Mouse (Mus musculus): ENCODE measurements around the gene Alad. TPM values are rescaled to one million over a fixed set of nuclear protein-coding genes. Genes with fewer than 3 reads are reported as not detected.

Gene Alad
- polyA plus RNA-seq, 1 experiment from 2014 or later: 40.5 TPM

GRCm38 (mm10) chr4:62503374-62503970 is 16.2 kb downstream of the Alad start, which contains the start of gene Hdhd3:
TSS of gene Hdhd3 (minus strand) at chr4:62503467.
- H3K27me3 ChIP-seq: no peaks in the 10 kb centered on the region

GRCm38 (mm10) chr4:62502969-62503368 is 16.7 kb downstream of the Alad start:
- CTCF ChIA-PET: interaction anchor here (1.3 kb wide), 1 partner anchor 48 kb away, joined by 3 read pairs; no protein-coding TSS in a partner anchor
- POLR2A ChIA-PET: no interaction called here
- TF ChIP-seq CTCF (IDR thresholded peaks at IDR 0.05): no peak
- in situ Hi-C loops (cut with MboI; ENCODE audit: low pct_unique_long_range_greater_than_20kb): no loop called here
- ATAC-seq (no peak), DNase-seq (ENCODE audit: low read depth, low spot score) (no peak)
- H3K27me3 ChIP-seq: no peaks in the 10 kb centered on the region

More at GRCm38 (mm10) chr4:62503374-62503970, 16.2 kb downstream of the Alad start, which contains the start of gene Hdhd3:
- ChIA-PET POLR2A (no interaction called here), CTCF (interaction anchor here (1.3 kb wide), 1 partner anchor 48 kb away, joined by 3 read pairs; no protein-coding TSS in a partner anchor)
- in situ Hi-C loops (cut with MboI; ENCODE audit: low pct_unique_long_range_greater_than_20kb): no loop called here
- no peak for ATAC-seq
- no peak for TF ChIP-seq CTCF (IDR thresholded peaks at IDR 0.05)
- no peak for DNase-seq (ENCODE audit: low read depth, low spot score)

GRCm38 (mm10) chr4:62501964-62502732 is 17.6 kb downstream of the Alad start:
- POLR2A ChIA-PET: no interaction called here
- TF ChIP-seq CTCF (IDR thresholded peaks at IDR 0.05): no peak
- in situ Hi-C loops (cut with MboI; ENCODE audit: low pct_unique_long_range_greater_than_20kb): no loop called here
- peak; percentile 55 for ATAC-seq
- CTCF ChIA-PET: interaction anchor here (1.1 to 1.4 kb wide), 2 partner anchors 17 to 95 kb away, joined by 3 to 4 read pairs; no protein-coding TSS in a partner anchor
- DNase-seq (ENCODE audit: low read depth, low spot score): no peak
- no peaks in the 10 kb centered on the region for H3K27me3 ChIP-seq

- no peak for TF ChIP-seq CTCF (IDR thresholded peaks at IDR 0.05)
- no peak for DNase-seq (ENCODE audit: low read depth, low spot score)
- in situ Hi-C loops (cut with MboI; ENCODE audit: low pct_unique_long_range_greater_than_20kb): no loop called here
- no peaks in the 10 kb centered on the region for H3K27me3 ChIP-seq
- CTCF ChIA-PET: interaction anchor here (1.1 to 1.4 kb wide), 2 partner anchors 17 to 94 kb away, joined by 3 to 4 read pairs; no protein-coding TSS in a partner anchor
- ATAC-seq: no peak
- POLR2A ChIA-PET: interaction anchor here (0.5 kb wide), 1 partner anchor 26 kb away, joined by 3 read pairs; no protein-coding TSS in a partner anchor
Measured at GRCm38 (mm10) chr4:62501534-62501933, 18.2 kb downstream of the Alad start.

- in situ Hi-C loops (cut with MboI; ENCODE audit: low pct_unique_long_range_greater_than_20kb): no loop called here
- ATAC-seq (no peak), DNase-seq (ENCODE audit: low read depth, low spot score) (no peak)
- no peak for TF ChIP-seq CTCF (IDR thresholded peaks at IDR 0.05)
- POLR2A ChIA-PET: no interaction called here
- H3K27me3 ChIP-seq: no peaks in the 10 kb centered on the region
- CTCF ChIA-PET: interaction anchor here (0.8 to 1.4 kb wide), 3 partner anchors 9 to 94 kb away, joined by 3 to 4 read pairs (median 3); no protein-coding TSS in a partner anchor
Measured at GRCm38 (mm10) chr4:62500799-62501198, 18.9 kb downstream of the Alad start.

- POLR2A ChIA-PET: no interaction called here
- CTCF ChIA-PET: interaction anchor here (2.5 kb wide), 1 partner anchor 11 kb away, joined by 9 read pairs; no protein-coding TSS in a partner anchor
- in situ Hi-C loops (cut with MboI; ENCODE audit: low pct_unique_long_range_greater_than_20kb): no loop called here
- no peak for TF ChIP-seq CTCF (IDR thresholded peaks at IDR 0.05)
- no peaks in the 10 kb centered on the region for H3K27me3 ChIP-seq
- DNase-seq (ENCODE audit: low read depth, low spot score) (peak; percentile 63), ATAC-seq (peak; percentile 79)
Measured at GRCm38 (mm10) chr4:62496815-62497214, 22.9 kb downstream of the Alad start.

- no peak for TF ChIP-seq CTCF (IDR thresholded peaks at IDR 0.05)
- ChIA-PET POLR2A (no interaction called here), CTCF (no interaction called here)
- H3K27me3 ChIP-seq: no peaks in the 10 kb centered on the region
- no peak for DNase-seq (ENCODE audit: low read depth, low spot score)
- in situ Hi-C loops (cut with MboI; ENCODE audit: low pct_unique_long_range_greater_than_20kb): no loop called here
- no peak for ATAC-seq
Measured at GRCm38 (mm10) chr4:62495946-62496345, 23.8 kb downstream of the Alad start.

GRCm38 (mm10) chr4:62494230-62494629 is 25.5 kb downstream of the Alad start:
- no peak for DNase-seq (ENCODE audit: low read depth, low spot score)
- H3K27me3 ChIP-seq: no peaks in the 10 kb centered on the region
- ChIA-PET POLR2A (no interaction called here), CTCF (interaction anchor here (1.2 to 1.7 kb wide), 2 partner anchors 9 to 39 kb away, joined by 4 read pairs; no protein-coding TSS in a partner anchor)
- TF ChIP-seq CTCF (IDR thresholded peaks at IDR 0.05): no peak
- in situ Hi-C loops (cut with MboI; ENCODE audit: low pct_unique_long_range_greater_than_20kb): no loop called here
- ATAC-seq: no peak

- in situ Hi-C loops (cut with MboI; ENCODE audit: low pct_unique_long_range_greater_than_20kb): no loop called here
- TF ChIP-seq CTCF (IDR thresholded peaks at IDR 0.05): no peak
- H3K27me3 ChIP-seq: no peaks in the 10 kb centered on the region
- ChIA-PET CTCF (no interaction called here), POLR2A (no interaction called here)
- no peak for DNase-seq (ENCODE audit: low read depth, low spot score)
- no peak for ATAC-seq
Measured at GRCm38 (mm10) chr4:62492682-62493081, 27.0 kb downstream of the Alad start.

GRCm38 (mm10) chr4:62487914-62488313 is 31.8 kb downstream of the Alad start:
- ChIA-PET CTCF (no interaction called here), POLR2A (no interaction called here)
- DNase-seq (ENCODE audit: low read depth, low spot score): no peak
- in situ Hi-C loops (cut with MboI; ENCODE audit: low pct_unique_long_range_greater_than_20kb): no loop called here
- TF ChIP-seq CTCF (IDR thresholded peaks at IDR 0.05): no peak
- ATAC-seq: no peak
- no peaks in the 10 kb centered on the region for H3K27me3 ChIP-seq

GRCm38 (mm10) chr4:62487172-62487571 is 32.5 kb downstream of the Alad start:
- in situ Hi-C loops (cut with MboI; ENCODE audit: low pct_unique_long_range_greater_than_20kb): no loop called here
- ChIA-PET POLR2A (interaction anchor here (0.9 kb wide), 1 partner anchor 12 kb away, joined by 4 read pairs; no protein-coding TSS in a partner anchor), CTCF (no interaction called here)
- no peak for TF ChIP-seq CTCF (IDR thresholded peaks at IDR 0.05)
- H3K27me3 ChIP-seq: no peaks in the 10 kb centered on the region
- no peak for DNase-seq (ENCODE audit: low read depth, low spot score)
- ATAC-seq: no peak

Measured in Patski (cell line).